Mouse (Mus musculus) kidney, postnatal 25 days (tissue): ENCODE data around the gene Skap1.

Source experiments
- DNase-seq, 2 experiments: peaks; one replicate each; pipeline ENCODE4 v3.0.0; 2021; ENCODE audit warnings: mixed read lengths in 2 of 2

Skap1 gene

GRCm38 (mm10) chr11:96631521-96631920 lies 167.1 kb downstream of the Skap1 start:
- DNase-seq: no peak

GRCm38 (mm10) chr11:96637927-96638326 lies 173.5 kb downstream of the Skap1 start:
- no peak for DNase-seq

GRCm38 (mm10) chr11:96639805-96640204 lies 175.4 kb downstream of the Skap1 start:
- DNase-seq: peak; percentile 30 to 76

GRCm38 (mm10) chr11:96642173-96643140 lies 178.1 kb downstream of the Skap1 start:
- DNase-seq: peak; percentile 18 to 53

- peak; percentile 27 to 56 for DNase-seq
Observed at GRCm38 (mm10) chr11:96644969-96645368, 180.6 kb downstream of the Skap1 start.

GRCm38 (mm10) chr11:96645538-96646037 lies 181.2 kb downstream of the Skap1 start:
- DNase-seq: peak; percentile 76 to 77

GRCm38 (mm10) chr11:96651848-96652247 lies 187.5 kb downstream of the Skap1 start:
- DNase-seq: no peak

- DNase-seq: no peak
Observed at GRCm38 (mm10) chr11:96653867-96654266, 189.5 kb downstream of the Skap1 start.

GRCm38 (mm10) chr11:96658420-96658819 lies 194.0 kb downstream of the Skap1 start:
- DNase-seq: no peak

GRCm38 (mm10) chr11:96666924-96667323 lies 202.5 kb downstream of the Skap1 start:
- peak; percentile 36 to 62 for DNase-seq

GRCm38 (mm10) chr11:96668367-96668766 lies 204.0 kb downstream of the Skap1 start:
- DNase-seq: no peak

GRCm38 (mm10) chr11:96673792-96674191 lies 209.4 kb downstream of the Skap1 start:
- peak; percentile 72 to 78 for DNase-seq

GRCm38 (mm10) chr11:96674786-96675365 lies 210.5 kb downstream of the Skap1 start:
- peak in 1 of 2 experiments; percentile 23 for DNase-seq

- DNase-seq: no peak
Observed at GRCm38 (mm10) chr11:96678026-96678425, 213.6 kb downstream of the Skap1 start.

GRCm38 (mm10) chr11:96679026-96679425 lies 214.6 kb downstream of the Skap1 start:
- DNase-seq: no peak

- no peak for DNase-seq
Observed at GRCm38 (mm10) chr11:96685381-96685780, 221.0 kb downstream of the Skap1 start.

- no peak for DNase-seq
Observed at GRCm38 (mm10) chr11:96686713-96687280, 222.4 kb downstream of the Skap1 start.

- no peak for DNase-seq
Observed at GRCm38 (mm10) chr11:96692250-96692649, 227.9 kb downstream of the Skap1 start.

GRCm38 (mm10) chr11:96693360-96693759 lies 229.0 kb downstream of the Skap1 start:
- DNase-seq: no peak

GRCm38 (mm10) chr11:96694774-96695173 lies 230.4 kb downstream of the Skap1 start:
- no peak for DNase-seq

- no peak for DNase-seq
Observed at GRCm38 (mm10) chr11:96696168-96696727, 231.9 kb downstream of the Skap1 start.

- peak; percentile 70 to 86 for DNase-seq
Observed at GRCm38 (mm10) chr11:96696842-96697455, 232.6 kb downstream of the Skap1 start.

GRCm38 (mm10) chr11:96697467-96697866 lies 233.1 kb downstream of the Skap1 start:
- no peak for DNase-seq
